In the genomic region with DNA sequence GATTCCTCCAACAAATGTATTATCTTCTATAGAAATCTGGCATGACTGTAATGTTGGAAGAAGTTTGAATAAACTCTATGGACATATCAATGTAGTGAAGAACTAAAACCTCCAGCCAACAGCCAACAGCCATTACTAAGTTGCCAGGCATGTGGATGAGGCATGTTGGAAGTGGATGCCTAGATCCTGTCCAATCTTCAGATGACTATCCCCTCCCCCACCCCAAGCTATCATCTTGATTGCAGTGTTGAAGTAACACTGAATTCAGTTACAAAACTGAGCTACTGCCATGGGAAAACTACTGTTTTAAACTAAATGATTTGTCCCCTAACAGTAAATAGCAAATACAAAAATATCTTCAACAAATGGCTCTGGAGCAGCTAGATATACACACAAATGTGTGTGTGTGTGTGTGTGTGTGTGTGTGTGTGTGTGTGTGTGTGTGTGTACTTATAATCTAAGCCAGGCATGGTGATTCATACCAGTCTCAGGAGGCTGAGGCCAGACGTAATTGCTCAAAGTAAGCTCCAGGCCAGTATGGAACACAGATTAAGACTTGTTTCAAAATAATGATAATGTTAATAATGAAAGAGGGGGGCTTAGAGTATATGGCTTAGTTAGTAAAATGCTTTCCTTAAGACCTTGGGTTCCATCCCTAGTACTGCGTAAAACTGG, we compare ENCODE assay signal across 29 mouse cellular contexts. TPM values are rescaled to one million over a fixed set of nuclear protein-coding genes. Genes with fewer than 3 reads are reported as not detected.
"Had no signal": no experiment of that assay in that cellular context is flagged by ENCODE, and none has a peak within 500 bp of the region (broad histone marks: within the 10 kb centered on the region; RNA-seq: fewer than 3 reads in every experiment).

No protein-coding gene starts in this region.

- H3K4me1 ChIP-seq: heart, embryonic 13.5 days; heart, embryonic 15.5 days; hindbrain, embryonic 13.5 days; hindbrain, embryonic 15.5 days; kidney, embryonic 15.5 days; limb, embryonic 13.5 days; limb, embryonic 15.5 days had no signal

- H3K4me2 ChIP-seq: heart, embryonic 11.5 days; heart, embryonic 13.5 days; heart, embryonic 15.5 days; hindbrain, embryonic 13.5 days; hindbrain, embryonic 15.5 days; kidney, embryonic 15.5 days; limb, embryonic 13.5 days; limb, embryonic 15.5 days; liver, embryonic 12.5 days had no signal

- ATAC-seq: hindbrain, postnatal 0 days; intestine, embryonic 16.5 days; liver, embryonic 12.5 days had no signal

- H3K9ac ChIP-seq: heart, embryonic 13.5 days; heart, embryonic 15.5 days; hindbrain, embryonic 13.5 days; hindbrain, embryonic 15.5 days; kidney, embryonic 15.5 days; limb, embryonic 13.5 days; limb, embryonic 15.5 days; liver, embryonic 12.5 days; liver, embryonic 14.5 days had no signal

- H3K27me3 ChIP-seq: heart, embryonic 13.5 days; heart, embryonic 15.5 days; hindbrain, embryonic 13.5 days; hindbrain, embryonic 15.5 days; kidney, embryonic 15.5 days; limb, embryonic 13.5 days; limb, embryonic 15.5 days had no signal

- H3K27ac ChIP-seq: heart, embryonic 13.5 days; heart, embryonic 15.5 days; hindbrain, embryonic 13.5 days; hindbrain, embryonic 15.5 days; hindbrain, postnatal 0 days; kidney, embryonic 15.5 days; kidney, postnatal 0 days; limb, embryonic 13.5 days; limb, embryonic 15.5 days; liver, embryonic 12.5 days; liver, embryonic 14.5 days had no signal

- H3K9me3 ChIP-seq: heart, embryonic 13.5 days; heart, embryonic 15.5 days; hindbrain, embryonic 13.5 days; hindbrain, embryonic 15.5 days; kidney, embryonic 15.5 days; limb, embryonic 13.5 days; limb, embryonic 15.5 days; liver, embryonic 12.5 days had no signal

- H3K4me3 ChIP-seq: heart, embryonic 13.5 days; heart, embryonic 15.5 days; hindbrain, embryonic 13.5 days; hindbrain, embryonic 15.5 days; kidney, embryonic 15.5 days; limb, embryonic 13.5 days; limb, embryonic 15.5 days; liver, embryonic 12.5 days had no signal

- DNase-seq: gastrocnemius, postnatal 14 days; gastrocnemius, postnatal 36 days; heart, postnatal 14 days; heart, postnatal 36 days; kidney, adult 11 months; kidney, adult 2 months; kidney, adult 9 months; kidney, postnatal 14 days; kidney, postnatal 36 days; layer of hippocampus, adult 9-11 months; layer of hippocampus, postnatal 36 days; left cerebral cortex, postnatal 4 days had no signal

- H3K36me3 ChIP-seq: heart, embryonic 13.5 days; heart, embryonic 15.5 days; hindbrain, embryonic 13.5 days; hindbrain, embryonic 15.5 days; kidney, embryonic 15.5 days; limb, embryonic 13.5 days; limb, embryonic 15.5 days; liver, embryonic 12.5 days had no signal

RNA-seq across cellular contexts. Expression of gene 1700125H20Rik, which starts 17.8 kb away (rescaled TPM):
- polyA plus RNA-seq: gonadal fat pad, adult 2 months; heart, embryonic 11.5 days; heart, embryonic 15.5 days; intestine, embryonic 14.5 days; intestine, embryonic 16.5 days; kidney, adult 2 months; large intestine, adult 2 months; liver, adult 2 months; liver, embryonic 12.5 days had no signal
